ENCODE assay signal across 18 mouse cellular contexts in the genomic region with DNA sequence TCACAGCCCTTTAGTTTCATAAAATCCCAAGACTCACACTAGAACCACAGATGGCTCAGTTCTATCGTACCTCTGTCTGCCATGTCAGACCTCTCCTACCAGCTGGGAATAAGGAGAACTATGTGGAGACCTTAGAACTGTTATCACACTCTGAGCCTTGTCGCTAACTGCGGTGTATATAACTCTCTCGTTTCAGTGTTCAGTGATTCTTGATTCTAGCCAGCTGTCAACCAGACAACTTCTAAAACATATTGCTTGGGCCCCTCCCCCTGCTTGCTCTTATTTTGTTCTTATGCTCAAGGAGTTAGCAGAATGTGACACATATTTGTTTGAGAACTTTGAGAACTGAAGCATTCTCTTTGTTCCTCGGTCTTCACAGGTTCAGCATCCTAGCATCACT.
"Had no signal": no experiment of that assay in that cellular context is flagged by ENCODE, and none has a peak within 500 bp of the region (broad histone marks: within the 10 kb centered on the region; RNA-seq: fewer than 3 reads in every experiment).

No protein-coding gene starts in this region.

- H3K27ac ChIP-seq: liver, embryonic 13.5 days; liver, embryonic 15.5 days; macrophage; midbrain, embryonic 12.5 days; neural tube, embryonic 12.5 days; stomach, embryonic 15.5 days; stomach, postnatal 0 days had no signal

- H3K9me3 ChIP-seq: liver, embryonic 13.5 days; liver, embryonic 15.5 days; megakaryocyte, embryonic 14.5 days; midbrain, embryonic 12.5 days; neural tube, embryonic 12.5 days; stomach, embryonic 15.5 days had no signal

- H3K27me3 ChIP-seq: liver, embryonic 13.5 days; liver, embryonic 15.5 days; megakaryocyte, embryonic 14.5 days; midbrain, embryonic 12.5 days; neural tube, embryonic 12.5 days; stomach, embryonic 15.5 days had no signal

- H3K4me2 ChIP-seq: liver, embryonic 11.5 days; liver, embryonic 13.5 days; liver, embryonic 15.5 days; midbrain, embryonic 12.5 days; neural tube, embryonic 12.5 days; stomach, embryonic 15.5 days had no signal

- H3K9ac ChIP-seq: liver, embryonic 13.5 days; liver, embryonic 15.5 days; liver, postnatal 0 days; midbrain, embryonic 12.5 days; neural tube, embryonic 12.5 days; stomach, embryonic 15.5 days had no signal

- H3K36me3 ChIP-seq: liver, embryonic 13.5 days; liver, embryonic 15.5 days; midbrain, embryonic 12.5 days; neural tube, embryonic 12.5 days; stomach, embryonic 15.5 days had no signal

- H3K4me1 ChIP-seq: liver, embryonic 13.5 days; liver, embryonic 15.5 days; megakaryocyte, embryonic 14.5 days; midbrain, embryonic 12.5 days; neural tube, embryonic 12.5 days; stomach, embryonic 15.5 days had no signal

- DNase-seq: liver, embryonic 13.5 days; liver, postnatal 0 days; lung, postnatal 10 days; lung, postnatal 36 days; midbrain, embryonic 14.5 days; right cerebral cortex, postnatal 14 days; thymus, adult 2 months; thymus, postnatal 25 days; thymus, postnatal 4 days had no signal

- ATAC-seq: liver, postnatal 0 days; midbrain, embryonic 16.5 days had no signal

- H3K4me3 ChIP-seq: liver, embryonic 13.5 days; liver, embryonic 15.5 days; megakaryocyte, embryonic 14.5 days; midbrain, embryonic 12.5 days; neural tube, embryonic 12.5 days; stomach, embryonic 15.5 days had no signal
